Mouse (Mus musculus): ENCODE measurements around the gene Znrf2. TPM values are rescaled to one million over a fixed set of nuclear protein-coding genes. Genes with fewer than 3 reads are reported as not detected.

Gene Znrf2
- total RNA-seq (2023; ENCODE audit: inconsistent age) = 38.4 to 50.1 TPM (median 44.0 TPM) in 4 replicates

DNA sequence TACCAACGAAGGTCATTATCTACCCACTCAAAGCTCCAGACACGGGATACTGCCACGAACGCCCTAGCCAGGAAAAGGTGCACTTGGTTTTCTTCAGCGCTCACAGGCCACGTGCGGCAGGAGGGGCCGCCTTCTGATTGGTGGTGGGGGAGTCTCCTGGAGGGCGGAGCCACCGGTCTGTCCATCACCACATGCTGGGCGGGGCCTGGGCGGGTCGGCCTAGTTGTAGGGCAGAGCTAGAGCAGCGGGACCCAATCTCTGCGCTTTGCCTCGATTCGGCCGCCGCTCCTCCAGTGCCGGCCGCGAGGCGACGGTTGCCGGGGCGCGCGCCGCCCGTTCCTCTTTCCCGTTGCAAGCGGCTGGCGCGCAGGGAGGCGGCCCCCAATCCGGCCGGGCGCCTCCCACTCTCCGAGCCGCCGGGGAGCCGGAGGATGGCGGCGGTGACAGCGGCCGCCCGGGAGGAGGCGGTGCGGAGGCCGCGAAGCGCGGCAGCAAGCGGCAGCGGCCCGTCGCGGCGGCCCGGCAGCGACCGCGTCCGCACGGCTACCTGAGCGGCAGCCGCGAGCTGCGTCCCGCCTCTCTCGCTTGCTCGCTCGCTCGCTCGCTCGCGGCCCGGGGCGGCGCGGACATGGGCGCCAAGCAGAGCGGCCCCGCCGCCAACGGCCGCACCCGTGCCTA is at the start of gene Znrf2:
Gene Znrf2 (plus strand): TSS at position 529 of the 678 bp plus-strand sequence.

Other genes with a start within 250 kb of the Znrf2 start
- gene Plekha8, start 221.8 kb upstream of the Znrf2 start, total RNA-seq (2023; ENCODE audit: inconsistent age) = 9.5 to 11.2 TPM (median 9.7 TPM) in 4 replicates
- 0.48 to 2.9 TPM (median 0.89 TPM) in 4 replicates for gene Fkbp14, start 219.6 kb upstream of the Znrf2 start, total RNA-seq (2023; ENCODE audit: inconsistent age)
- 10.3 to 17.5 TPM (median 15.0 TPM) in 4 replicates for gene Mturn, start 135.3 kb upstream of the Znrf2 start, total RNA-seq (2023; ENCODE audit: inconsistent age)
- gene Nod1, start 155.7 kb downstream of the Znrf2 start, total RNA-seq (2023; ENCODE audit: inconsistent age) = 19.3 to 23.1 TPM (median 19.8 TPM) in 4 replicates
- gene Ggct, start 176.0 kb downstream of the Znrf2 start, total RNA-seq (2023; ENCODE audit: inconsistent age) = 23.9 to 28.9 TPM (median 25.4 TPM) in 4 replicates
- gene Gars, start 221.1 kb downstream of the Znrf2 start, total RNA-seq (2023; ENCODE audit: inconsistent age) = 59.2 to 64.6 TPM (median 60.7 TPM) in 4 replicates